Mouse (Mus musculus) spleen, adult 2 months (tissue): ENCODE measurements around the gene Rmnd5b. TPM values are rescaled to one million over a fixed set of nuclear protein-coding genes. Genes with fewer than 3 reads are reported as not detected.

Experiments
- DNase-seq, 2 experiments: peaks; one replicate each; pipeline versions ENCODE4 v3.0.0 to v3.0.0-alpha.2; 2012 to 2021; ENCODE audit warnings: low spot score in 2 of 2, low read depth in 1 of 2
- H3K27ac ChIP-seq: fragments of 200-500 bp; 2 replicates; pipeline ENCODE4 v1.5.1; 2012; ENCODE audit warnings: low read length, inconsistent platforms; ENCODE audit not compliant: insufficient read depth
- H3K27me3 ChIP-seq: fragments of 200-500 bp; 2 replicates; pipeline ENCODE4 v1.6.1; 2012; ENCODE audit warnings: mild to moderate bottlenecking, moderate library complexity, low read length, inconsistent platforms; ENCODE audit not compliant: control insufficient read depth, insufficient read depth
- H3K36me3 ChIP-seq: fragments of 200-500 bp; 2 replicates; pipeline ENCODE4 v1.6.1; 2012; ENCODE audit warnings: mild to moderate bottlenecking, low read length, inconsistent platforms; ENCODE audit not compliant: control insufficient read depth, insufficient read depth
- H3K4me1 ChIP-seq: fragments of 200-500 bp; 2 replicates; pipeline ENCODE4 v1.6.1; 2011; ENCODE audit warnings: inconsistent platforms; ENCODE audit not compliant: control insufficient read depth, insufficient read depth, insufficient read length
- H3K4me3 ChIP-seq: fragments of 200-500 bp; 2 replicates; pipeline ENCODE4 v1.5.1; 2011; ENCODE audit warnings: mild to moderate bottlenecking, inconsistent platforms; ENCODE audit not compliant: insufficient read depth, insufficient read length; ENCODE audit errors: extremely low read depth
- CTCF ChIP-seq: fragments of 200-500 bp; IDR thresholded peaks from 2 replicates; pipeline ENCODE4 v1.5.1; 2011; ENCODE audit warnings: mild to moderate bottlenecking, inconsistent platforms; ENCODE audit not compliant: insufficient read depth, insufficient read length, insufficient replicate concordance; ENCODE audit errors: extremely low read depth
- POLR2A ChIP-seq: fragments of 200-500 bp; IDR thresholded peaks from 2 replicates; pipeline ENCODE4 v1.6.1; 2011; ENCODE audit warnings: low read depth, low read length, inconsistent platforms
- WGBS: fragments of 180-500 bp; shearing (Covaris S2); methylation state at CpG from one replicate; pipeline ENCODE4 v1.1.7; 2018; 5-methylcytosine and 5-hydroxymethylcytosine counted together
- polyA plus RNA-seq: library from polyadenylated mRNA; depleted of rRNA; stranded (reverse); fragments of >200 nt; gene quantifications from 2 replicates; pipeline ENCODE4 v1.2.3, GENCODE M21; 2012

Rmnd5b gene
- polyA plus RNA-seq, 1 experiment = 71.2 TPM

GRCm38 (mm10) chr11:51644217-51644616, 8.5 kb upstream of the Rmnd5b start:
- DNase-seq = peak; percentile 76 to 82
- Histone ChIP-seq H3K4me1 (peaks cover 47% of the 10 kb centered on the region), H3K36me3 (peaks cover 6% of the 10 kb centered on the region), H3K27me3 (no peaks in the 10 kb centered on the region), H3K27ac (peak overlapping the region; percentile 91), H3K4me3 (peak overlapping the region; percentile 40; the same call in 1 of the 2 replicates)
- WGBS = 10% methylated on average over 16 of the region's 16 CpGs
- TF ChIP-seq POLR2A = no peak
- TF ChIP-seq CTCF = no peak

GRCm38 (mm10) chr11:51643761-51644160, 8.1 kb upstream of the Rmnd5b start:
- Histone ChIP-seq H3K4me3 (peak overlapping the region; percentile 40; the same call in 1 of the 2 replicates), H3K27ac (peak overlapping the region; percentile 91), H3K36me3 (peaks cover 6% of the 10 kb centered on the region), H3K27me3 (no peaks in the 10 kb centered on the region), H3K4me1 (peaks cover 43% of the 10 kb centered on the region)
- 18% methylated on average over 15 of the region's 15 CpGs for WGBS
- peak in 1 of 2 experiments; percentile 33 for DNase-seq
- TF ChIP-seq POLR2A (no peak), CTCF (no peak)

GRCm38 (mm10) chr11:51643202-51643601, 7.5 kb upstream of the Rmnd5b start:
- H3K27me3 ChIP-seq = no peaks in the 10 kb centered on the region
- peaks cover 39% of the 10 kb centered on the region for H3K4me1 ChIP-seq
- no peak overlapping the region for H3K27ac ChIP-seq
- WGBS = 70% methylated on average over 9 of the region's 9 CpGs
- peaks cover 6% of the 10 kb centered on the region for H3K36me3 ChIP-seq
- DNase-seq = no peak
- no peak overlapping the region for H3K4me3 ChIP-seq
- no peak for TF ChIP-seq CTCF
- TF ChIP-seq POLR2A = no peak

- H3K27ac ChIP-seq = no peak overlapping the region
- H3K36me3 ChIP-seq = peaks cover 6% of the 10 kb centered on the region
- DNase-seq = no peak
- no peak overlapping the region for H3K4me3 ChIP-seq
- peaks cover 29% of the 10 kb centered on the region for H3K4me1 ChIP-seq
- TF ChIP-seq POLR2A (no peak), CTCF (no peak)
- no peaks in the 10 kb centered on the region for H3K27me3 ChIP-seq
- 77% methylated on average over 7 of the region's 7 CpGs for WGBS
Observed at GRCm38 (mm10) chr11:51640748-51641147, 5.1 kb upstream of the Rmnd5b start.

- Histone ChIP-seq H3K27me3 (no peaks in the 10 kb centered on the region), H3K4me1 (peaks cover 13% of the 10 kb centered on the region; the same call in 1 of the 2 replicates), H3K36me3 (peaks cover 3% of the 10 kb centered on the region), H3K27ac (peak overlapping the region; percentile 85), H3K4me3 (no peak overlapping the region)
- DNase-seq = no peak
- 21% methylated on average over 5 of the region's 5 CpGs for WGBS
- TF ChIP-seq POLR2A (no peak), CTCF (no peak)
Observed at GRCm38 (mm10) chr11:51638497-51638896, 2.8 kb upstream of the Rmnd5b start.

- no peaks in the 10 kb centered on the region for H3K27me3 ChIP-seq
- DNase-seq = peak; percentile 64 to 69
- TF ChIP-seq CTCF = no peak
- H3K27ac ChIP-seq = peak overlapping the region; percentile 85
- H3K4me1 ChIP-seq = peaks cover 8% of the 10 kb centered on the region; the same call in 1 of the 2 replicates
- H3K4me3 ChIP-seq = peak overlapping the region; percentile 41; the same call in 1 of the 2 replicates
- under 1% methylated on average over 17 of the region's 17 CpGs for WGBS
- peaks cover 1% of the 10 kb centered on the region for H3K36me3 ChIP-seq
Observed at GRCm38 (mm10) chr11:51637971-51638414, 2.3 kb upstream of the Rmnd5b start.

GRCm38 (mm10) chr11:51636323-51636684, 608 bp upstream of the Rmnd5b start:
- H3K27me3 ChIP-seq = no peaks in the 10 kb centered on the region
- peak overlapping the region; percentile 61 for H3K4me3 ChIP-seq
- DNase-seq = peak; percentile 68 to 73
- H3K36me3 ChIP-seq = no peaks in the 10 kb centered on the region
- TF ChIP-seq POLR2A = no peak
- TF ChIP-seq CTCF = peak; percentile 53; the same call in 1 of the 2 replicates
- H3K4me1 ChIP-seq = peaks cover 12% of the 10 kb centered on the region; the same call in 1 of the 2 replicates
- 7% methylated on average over 6 of the region's 6 CpGs for WGBS
- H3K27ac ChIP-seq = peak overlapping the region; percentile 92
